7 mouse cellular contexts compared by ENCODE assay signal in the genomic region with DNA sequence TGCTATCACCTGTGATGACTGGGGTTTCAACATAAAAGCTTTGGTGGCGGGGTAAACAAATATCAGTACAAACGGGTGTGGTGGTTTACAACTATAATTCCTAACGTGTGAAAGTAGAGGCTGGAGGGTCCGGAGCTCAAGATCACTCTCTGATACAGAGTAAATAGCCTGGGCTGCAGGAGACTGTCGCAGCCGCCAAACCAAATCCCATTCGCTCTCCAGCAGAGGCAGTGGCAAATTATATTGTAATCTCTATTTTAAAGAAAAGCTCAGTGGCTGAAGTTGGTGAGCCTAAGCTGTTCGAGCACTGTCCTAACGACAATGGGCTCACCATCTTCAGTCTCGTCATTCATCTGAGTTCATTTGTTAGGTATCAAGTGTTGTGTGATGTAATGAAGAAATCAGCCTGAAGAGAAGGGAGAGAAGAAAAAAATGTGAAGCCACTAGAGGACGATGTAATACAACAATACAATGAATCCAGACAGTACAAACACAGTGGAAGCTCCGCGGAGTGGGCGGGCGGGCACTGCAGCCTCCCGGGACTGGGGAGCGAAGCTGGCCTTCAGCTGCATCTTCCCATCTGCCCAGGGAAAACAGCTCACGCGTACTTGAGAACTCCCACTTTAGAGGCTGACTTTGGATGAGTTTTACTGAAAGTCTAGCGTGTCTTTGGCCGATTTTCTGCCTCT. TPM values are rescaled to one million over a fixed set of nuclear protein-coding genes. Genes with fewer than 3 reads are reported as not detected.
DNase-seq lines count a peak whose midpoint lies in the region; ATAC-seq and TF ChIP-seq lines count a peak whose summit lies in the region.

No protein-coding gene starts in this region.

- WGBS in embryonic facial prominence, embryonic 12.5 days = 60% methylated on average over 21 of the region's 21 CpGs
- 49% methylated on average over 21 of the region's 21 CpGs for WGBS in heart, postnatal 0 days

- 0 out of 2 replicates have a peak overlapping the region, but pooled peaks have one; percentile 11 for H3K4me2 ChIP-seq in embryonic facial prominence, embryonic 12.5 days (replicated peaks)
- H3K4me2 ChIP-seq in heart, postnatal 0 days (ENCODE audit: low read depth, low read length) = peak overlapping the region; percentile 20
- peak overlapping the region; percentile 77 for H3K4me2 ChIP-seq in myocyte (ENCODE audit: low read depth)

- H3K27ac ChIP-seq in embryonic facial prominence, embryonic 12.5 days = no peak overlapping the region
- H3K27ac ChIP-seq in heart, postnatal 0 days (ENCODE audit: low read depth) = no peak overlapping the region

- H3K36me3 ChIP-seq in embryonic facial prominence, embryonic 12.5 days = no peaks in the 10 kb centered on the region
- H3K36me3 ChIP-seq in heart, postnatal 0 days (replicated peaks; ENCODE audit: control insufficient read depth, insufficient read depth, low read length) = no peaks in the 10 kb centered on the region
- no peaks in the 10 kb centered on the region for H3K36me3 ChIP-seq in myocyte (ENCODE audit: control insufficient read depth, insufficient read depth)

- H3K27me3 ChIP-seq in embryonic facial prominence, embryonic 12.5 days = no peaks in the 10 kb centered on the region
- H3K27me3 ChIP-seq in heart, postnatal 0 days (ENCODE audit: control insufficient read depth, insufficient read depth, low read length) = no peaks in the 10 kb centered on the region
- H3K27me3 ChIP-seq in myocyte (ENCODE audit: control insufficient read depth, insufficient read depth, insufficient read length) = no peaks in the 10 kb centered on the region

- H3K79me2 ChIP-seq in myocyte (ENCODE audit: control insufficient read depth, insufficient read depth) = no peaks in the 10 kb centered on the region

- no peak overlapping the region for H3ac ChIP-seq in myocyte (ENCODE audit: control insufficient read depth, insufficient read length)

- DNase-seq in ovary, adult 18-20 months (ENCODE audit: low spot score) = peak; percentile 48
- DNase-seq in ovary, postnatal 10 days (ENCODE audit: low spot score) = no peak
- no peak for DNase-seq in heart, postnatal 0 days (ENCODE audit: low spot score)
- DNase-seq in layer of hippocampus, adult 9-10 months (ENCODE audit: low spot score) = peak; percentile 64
- DNase-seq in c-Kit-positive CD71-positive TER-119-positive erythroid progenitor cells, embryonic 14.5 days (ENCODE audit: low spot score) = no peak

- no peak for TF ChIP-seq EP300 in heart, postnatal 0 days (IDR thresholded peaks at IDR 0.05; ENCODE audit: low read depth)

- TF ChIP-seq CTCF in heart, postnatal 0 days (IDR thresholded peaks at IDR 0.05; ENCODE audit: low read depth) = peak; percentile 36

- H3K4me1 ChIP-seq in embryonic facial prominence, embryonic 12.5 days = no peaks in the 10 kb centered on the region
- peaks cover 4% of the 10 kb centered on the region; the same call in 1 of the 2 replicates for H3K4me1 ChIP-seq in heart, postnatal 0 days (ENCODE audit: control insufficient read depth, insufficient read depth)

- 0 out of 2 replicates have a peak, but pooled peaks cover 3% of the 10 kb centered on the region for H3K9me3 ChIP-seq in embryonic facial prominence, embryonic 12.5 days
- peaks cover 3% of the 10 kb centered on the region; the same call in 1 of the 2 replicates for H3K9me3 ChIP-seq in heart, postnatal 0 days (replicated peaks; ENCODE audit: control insufficient read depth, low read length)

- no peak for ATAC-seq in embryonic facial prominence, embryonic 12.5 days (ENCODE audit: insufficient number of reproducible peaks, insufficient read depth, low FRiP score, low TSS enrichment)
- ATAC-seq in heart, postnatal 0 days (ENCODE audit: insufficient read depth, low read depth) = no peak

- H3K4me3 ChIP-seq in embryonic facial prominence, embryonic 12.5 days = no peak overlapping the region
- no peak overlapping the region for H3K4me3 ChIP-seq in heart, postnatal 0 days (ENCODE audit: low read depth, low read length)
- H3K4me3 ChIP-seq in myocyte = no peak overlapping the region

- no peak for TF ChIP-seq POLR2A in myocyte (IDR thresholded peaks at IDR 0.05; ENCODE audit: insufficient read length, low read depth)

- no peak overlapping the region for H3K9ac ChIP-seq in embryonic facial prominence, embryonic 12.5 days
- no peak overlapping the region for H3K9ac ChIP-seq in heart, postnatal 0 days (replicated peaks; ENCODE audit: low read depth, low read length)

TF ChIP-seq in myocyte, 11 proteins besides CTCF, POLR2A, EP300 and RAD21:
- TF ChIP-seq USF1 (IDR thresholded peaks at IDR 0.05; ENCODE audit: low read depth) = no peak
- no peak for TF ChIP-seq POLR2AphosphoS2 (IDR thresholded peaks at IDR 0.05; ENCODE audit: insufficient read length, low read depth)
- no peak for TF ChIP-seq TCF3 (IDR thresholded peaks at IDR 0.05; ENCODE audit: insufficient read length, low read depth)
- no peak for TF ChIP-seq MYOD1 (IDR thresholded peaks at IDR 0.05; ENCODE audit: control insufficient read depth in 1 of 3, insufficient read length in 2 of 3, low read depth in 2 of 3)
- no peak for TF ChIP-seq MYOG (IDR thresholded peaks at IDR 0.05; ENCODE audit: control insufficient read depth in 1 of 3, insufficient read depth in 1 of 3, insufficient read length in 2 of 3, low read depth in 2 of 3)

RNA-seq across cellular contexts. Expression of a gene that starts 13.8 kb away (rescaled TPM):
- 52.6 and 55.8 TPM in 2 replicates for polyA plus RNA-seq in embryonic facial prominence, embryonic 12.5 days (2016; fragmentation: Nextera tagmentation; extraction: Ambion mirVana)
- total RNA-seq in heart, postnatal 0 days (2014; rRNA removed; ENCODE audit: low replicate concordance) = 41.1 and 46.0 TPM in 2 replicates
- 21.1 and 23.7 TPM in 2 replicates for polyA plus RNA-seq in heart, postnatal 0 days (2015; fragmentation: Nextera tagmentation; extraction: Ambion mirVana)
- 20.9 TPM for polyA plus RNA-seq in myocyte (2012; fragmentation: generic; extraction: Trizol)

Comparison
In these comparisons a context has a peak if more than half of its experiments do, and no peak if none do; other contexts are left out.
1. DNase-seq: peak in ovary, adult 18-20 months (single experiment) and layer of hippocampus, adult 9-10 months (single experiment); none in ovary, postnatal 10 days (single experiment), heart, postnatal 0 days (single experiment) and c-Kit-positive CD71-positive TER-119-positive erythroid progenitor cells, embryonic 14.5 days (single experiment).
2. H3K4me2 ChIP-seq: peak in every context shown above with its lines; median percentile 77 in myocyte; 20 in heart, postnatal 0 days; 11 in embryonic facial prominence, embryonic 12.5 days.